22 mouse cellular contexts compared by ENCODE assay signal in the genomic region with DNA sequence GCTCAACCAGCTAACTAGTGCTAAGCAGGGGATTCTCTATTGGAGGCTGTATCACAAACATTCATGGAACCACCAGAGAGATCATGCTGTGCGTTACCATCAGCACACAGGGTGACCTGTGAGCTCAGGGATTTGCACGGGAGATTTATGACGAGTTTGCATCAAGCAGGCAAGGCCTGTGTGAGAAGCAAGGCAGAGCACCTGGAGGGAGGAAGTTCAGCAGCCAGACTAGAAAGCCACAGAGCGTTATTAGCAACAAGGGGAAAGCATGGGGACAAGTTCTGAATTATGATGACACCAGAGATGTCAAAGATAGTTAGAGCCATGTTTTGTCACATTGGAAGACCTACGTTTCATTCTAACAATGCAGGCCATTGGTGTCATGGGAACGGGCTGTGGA.
DNase-seq lines count a peak whose midpoint lies in the region; ATAC-seq and TF ChIP-seq lines count a peak whose summit lies in the region.
"Had no signal": no experiment of that assay in that cellular context is flagged by ENCODE, and none has a peak within 500 bp of the region (broad histone marks: within the 10 kb centered on the region; RNA-seq: fewer than 3 reads in every experiment).

No protein-coding gene starts in this region.

- TF ChIP-seq RAD21 in CH12.LX (IDR thresholded peaks at IDR 0.05; ENCODE audit: low read depth, low read length) = no peak; the same call in 1 of the 2 replicates

- dilution Hi-C loops in CH12.LX (cut with MboI; ENCODE audit: extremely low pct_ligation_motif_present, extremely low pct_unique_long_range_greater_than_20kb, low sequenced_read_pairs) = no loop called here

- TF ChIP-seq POLR2A in CH12.LX (IDR thresholded peaks at IDR 0.05; ENCODE audit: low read depth, low read length) = no peak

- ATAC-seq in granulocyte monocyte progenitor cell, adult 5-6 weeks (replicated peaks; ENCODE audit: poor library complexity, severe bottlenecking) = peak; percentile 46; the same call in 1 of the 2 replicates
- ATAC-seq in kidney, embryonic 15.5 days (replicated peaks; ENCODE audit: low FRiP score) = no peak
- ATAC-seq in midbrain, postnatal 0 days (ENCODE audit: low FRiP score) = no peak
- ATAC-seq: activated CD4-positive, CD25-positive, alpha-beta regulatory T cell, adult 4 months; CD4-positive, CD25-positive, alpha-beta regulatory T cell, adult 4 months; Patski had no signal

- H3K9ac ChIP-seq in CH12.LX (ENCODE audit: insufficient read depth, low read depth) = no peak overlapping the region
- H3K9ac ChIP-seq in kidney, embryonic 15.5 days = no peak overlapping the region
- H3K9ac ChIP-seq in midbrain, postnatal 0 days (replicated peaks; ENCODE audit: low read length, poor library complexity, severe bottlenecking) = no peak overlapping the region

- no peak for TF ChIP-seq CTCF in CH12.LX (conservative IDR thresholded peaks at IDR 0.05 in 1 of 2, IDR thresholded peaks at IDR 0.05 in 1 of 2; ENCODE audit: low read depth in 2 of 2, low read length in 2 of 2)
- no peak for TF ChIP-seq CTCF in midbrain, postnatal 0 days (IDR thresholded peaks at IDR 0.05)

- TF ChIP-seq EP300 in CH12.LX (IDR thresholded peaks at IDR 0.05; ENCODE audit: low read length) = peak; percentile 38; the same call in 1 of the 2 replicates

- peaks cover 8 to 27% of the 10 kb centered on the region in 2 experiments for H3K4me1 ChIP-seq in CH12.LX (ENCODE audit: control insufficient read depth in 1 of 2, insufficient read depth in 2 of 2)
- H3K4me1 ChIP-seq in kidney, embryonic 15.5 days = 0 out of 2 replicates have a peak, but pooled peaks cover 7% of the 10 kb centered on the region
- no peaks in the 10 kb centered on the region for H3K4me1 ChIP-seq in midbrain, postnatal 0 days (ENCODE audit: insufficient read depth, low read length)

- H3K36me3 ChIP-seq in CH12.LX (replicated peaks in 1 of 2; ENCODE audit: control insufficient read depth in 1 of 2, insufficient read depth in 1 of 2, low read length in 1 of 2) = no peaks in the 10 kb centered on the region
- H3K36me3 ChIP-seq in kidney, embryonic 15.5 days = no peaks in the 10 kb centered on the region
- no peaks in the 10 kb centered on the region for H3K36me3 ChIP-seq in midbrain, postnatal 0 days (ENCODE audit: insufficient read depth, low read length)
- H3K36me3 ChIP-seq: G1E had no signal

- in situ Hi-C loops in CH12.LX (cut with MboI; ENCODE audit: low pct_ligation_motif_present, low pct_unique_long_range_greater_than_20kb, low sequenced_read_pairs) = loop anchor here (5.0 to 25.0 kb wide), 5 partner anchors 60 to 620 kb away; a partner anchor contains a TSS

- peaks cover 10% of the 10 kb centered on the region for H3K9me3 ChIP-seq in CH12.LX (replicated peaks; ENCODE audit: low read length)
- no peaks in the 10 kb centered on the region for H3K9me3 ChIP-seq in kidney, embryonic 15.5 days (replicated peaks)
- H3K9me3 ChIP-seq in midbrain, postnatal 0 days (ENCODE audit: low read length) = no peaks in the 10 kb centered on the region
- H3K9me3 ChIP-seq: G1E had no signal

- no peaks in the 10 kb centered on the region for H3K79me2 ChIP-seq in CH12.LX (replicated peaks; ENCODE audit: control insufficient read depth, extremely low read depth, insufficient read depth, poor library complexity, severe bottlenecking)

- 77% methylated on average over 6 of the region's 6 CpGs for WGBS in kidney, embryonic 15.5 days
- 78% methylated on average over 6 of the region's 6 CpGs for WGBS in midbrain, postnatal 0 days

- H3K4me3 ChIP-seq in CH12.LX (replicated peaks in 1 of 3; ENCODE audit: low read depth in 2 of 3, low read length in 2 of 3, poor library complexity in 1 of 3) = no peak overlapping the region
- H3K4me3 ChIP-seq in kidney, embryonic 15.5 days (replicated peaks) = no peak overlapping the region
- H3K4me3 ChIP-seq in midbrain, postnatal 0 days (ENCODE audit: low read depth, low read length) = no peak overlapping the region

- DNase-seq in A20 (ENCODE audit: low read depth, low spot score) (peak; percentile 24), CH12.LX (ENCODE audit: extremely low read depth) (peak; percentile 55)
- no peak for DNase-seq in layer of hippocampus, adult 9-10 months (ENCODE audit: low spot score)
- no peak for DNase-seq in midbrain, postnatal 0 days (ENCODE audit: low spot score)
- DNase-seq: adrenal gland, adult 2 months; adrenal gland, adult 8-10 months; adrenal gland, postnatal 10 days; adrenal gland, postnatal 14 days; adrenal gland, postnatal 25 days; adrenal gland, postnatal 36 days; B cell, adult 2 months; cerebellum, adult 11 months; cerebellum, adult 11-12 months; cerebellum, adult 18-20 months; cerebellum, adult 2 months; cerebellum, adult 8-10 months had no signal

- peak overlapping the region; percentile 11; the same call in 1 of the 2 replicates for H3K4me2 ChIP-seq in CH12.LX (ENCODE audit: insufficient read depth, low read depth, poor library complexity, severe bottlenecking)
- H3K4me2 ChIP-seq in kidney, embryonic 15.5 days = no peak overlapping the region
- no peak overlapping the region for H3K4me2 ChIP-seq in midbrain, postnatal 0 days (ENCODE audit: low read depth, low read length, poor library complexity, severe bottlenecking)

- no peak overlapping the region for H3K27ac ChIP-seq in CH12.LX (ENCODE audit: insufficient read depth, low read depth)
- H3K27ac ChIP-seq in kidney, embryonic 15.5 days = no peak overlapping the region
- H3K27ac ChIP-seq in midbrain, postnatal 0 days (ENCODE audit: low read depth, low read length) = no peak overlapping the region

- no peaks in the 10 kb centered on the region for H3K27me3 ChIP-seq in CH12.LX (replicated peaks)
- H3K27me3 ChIP-seq in kidney, embryonic 15.5 days = no peaks in the 10 kb centered on the region
- no peaks in the 10 kb centered on the region for H3K27me3 ChIP-seq in midbrain, postnatal 0 days (ENCODE audit: insufficient read depth, low read length)
- H3K27me3 ChIP-seq: Patski had no signal

TF ChIP-seq in CH12.LX, 34 proteins besides CTCF, POLR2A, EP300 and RAD21:
- TF ChIP-seq MXI1 (IDR thresholded peaks at IDR 0.05; ENCODE audit: low read depth, low read length) = no peak; the same call in 1 of the 2 replicates
- peak; percentile 54 for TF ChIP-seq BHLHE40 (IDR thresholded peaks at IDR 0.05; ENCODE audit: low read depth, low read length)
- peak; percentile 42 for TF ChIP-seq ETS1 (conservative IDR thresholded peaks at IDR 0.05; ENCODE audit: low read depth, low read length)

Comparison
In these comparisons a context has a peak if more than half of its experiments do, and no peak if none do; other contexts are left out.
1. DNase-seq: peak in A20 (single experiment) and CH12.LX (single experiment); none in layer of hippocampus, adult 9-10 months (single experiment) and midbrain, postnatal 0 days (single experiment).